Mouse (Mus musculus) liver, adult 2 months (tissue): ENCODE measurements at regions not wholly inside any gene's neighbourhood (a gene's known extent, or its start where the extent isn't known, plus 50 kb on each side); places are given as distances from the start of the nearest gene placed in this dataset.
"Not testable (repeated sequence)": the region's sequence is repeated elsewhere in the genome, so short reads cannot be mapped to it uniquely, and the experiment has no call there.

Experiments used
- DNase-seq: peaks from one replicate; pipeline ENCODE4 v3.0.0-alpha.2; 2011; ENCODE audit warnings: low read depth, low spot score; ENCODE audit errors: extremely low read depth
- H3K27ac ChIP-seq: fragments of 200-500 bp; replicated peaks from 2 replicates; pipeline ENCODE4 v1.5.1; 2012; ENCODE audit warnings: low read depth, mild to moderate bottlenecking, control low read depth, inconsistent platforms, low read length; ENCODE audit not compliant: insufficient read depth
- H3K27me3 ChIP-seq: fragments of 200-500 bp; 2 replicates; pipeline ENCODE4 v1.6.1; 2012; ENCODE audit warnings: mild to moderate bottlenecking, moderate library complexity, low read length, inconsistent platforms; ENCODE audit not compliant: control insufficient read depth, insufficient read depth
- H3K36me3 ChIP-seq: fragments of 200-500 bp; 2 replicates; pipeline ENCODE4 v1.6.1; 2012; ENCODE audit warnings: low read length, inconsistent platforms; ENCODE audit not compliant: control insufficient read depth, insufficient read depth
- H3K4me1 ChIP-seq: fragments of 200-500 bp; 2 replicates; pipeline ENCODE4 v1.6.1; 2011; ENCODE audit warnings: low read length; ENCODE audit not compliant: control insufficient read depth, insufficient read depth
- H3K4me3 ChIP-seq: fragments of 200-500 bp; 2 replicates; pipeline ENCODE4 v1.5.1; 2011; ENCODE audit warnings: low read depth, mild to moderate bottlenecking, control low read depth, low read length, moderate library complexity; ENCODE audit not compliant: insufficient read depth
- H3K79me2 ChIP-seq: fragments of 200-500 bp; 2 replicates; pipeline ENCODE4 v1.6.1; 2012; ENCODE audit warnings: inconsistent platforms, mild to moderate bottlenecking, low read length, moderate library complexity; ENCODE audit not compliant: control insufficient read depth, insufficient read depth
- H3K9ac ChIP-seq: fragments of 200-500 bp; 2 replicates; pipeline ENCODE4 v1.6.1; 2012; ENCODE audit warnings: low read depth, mild to moderate bottlenecking, control low read depth, inconsistent platforms, low read length
- CTCF ChIP-seq: fragments of 200-500 bp; IDR thresholded peaks from 2 replicates; pipeline ENCODE4 v1.5.1; 2011; ENCODE audit warnings: low read depth, low read length, control low read depth
- POLR2A ChIP-seq: fragments of 200-500 bp; IDR thresholded peaks from 2 replicates; pipeline ENCODE4 v1.6.1; 2011; ENCODE audit warnings: low read length, control low read depth; ENCODE audit not compliant: insufficient read depth; ENCODE audit errors: extremely low read depth
- WGBS: fragments of 180-500 bp; shearing (Covaris S2); methylation state at CpG from one replicate; pipeline ENCODE4 v1.1.7; 2018; 5-methylcytosine and 5-hydroxymethylcytosine counted together

- Histone ChIP-seq H3K79me2 (no peaks in the 10 kb centered on the region), H3K36me3 (no peaks in the 10 kb centered on the region), H3K4me1 (no peaks in the 10 kb centered on the region), H3K4me3 (no peak overlapping the region), H3K27ac (no peak overlapping the region), H3K9ac (no peak overlapping the region), H3K27me3 (no peaks in the 10 kb centered on the region)
- DNase-seq, result no peak
- TF ChIP-seq CTCF (no peak), POLR2A (no peak)
- 70% methylated on average over 2 of the region's 2 CpGs for WGBS
Measured at GRCm38 (mm10) chr14:88092967-88093366, 378.2 kb downstream of the Pcdh20 start.

- TF ChIP-seq POLR2A, result no peak
- no peaks in the 10 kb centered on the region for H3K4me1 ChIP-seq
- no peak overlapping the region for H3K4me3 ChIP-seq
- H3K79me2 ChIP-seq, result no peaks in the 10 kb centered on the region
- WGBS, result 81% methylated on average over 3 of the region's 3 CpGs
- no peak overlapping the region for H3K27ac ChIP-seq
- H3K9ac ChIP-seq, result no peak overlapping the region
- peak; percentile 31 for DNase-seq
- H3K27me3 ChIP-seq, result no peaks in the 10 kb centered on the region
- H3K36me3 ChIP-seq, result no peaks in the 10 kb centered on the region
Measured at GRCm38 (mm10) chr14:88084854-88085253, 386.3 kb downstream of the Pcdh20 start.

- TF ChIP-seq CTCF (no peak), POLR2A (no peak)
- Histone ChIP-seq H3K27me3 (no peaks in the 10 kb centered on the region), H3K4me1 (no peaks in the 10 kb centered on the region), H3K79me2 (no peaks in the 10 kb centered on the region), H3K9ac (no peak overlapping the region), H3K27ac (no peak overlapping the region), H3K4me3 (no peak overlapping the region), H3K36me3 (no peaks in the 10 kb centered on the region)
- no peak for DNase-seq
- 64% methylated on average over 5 of the region's 5 CpGs for WGBS
Measured at GRCm38 (mm10) chr14:88072880-88073468, 398.2 kb downstream of the Pcdh20 start.

- H3K27me3 ChIP-seq, H3K79me2 ChIP-seq, H3K9ac ChIP-seq, DNase-seq, H3K4me3 ChIP-seq, H3K4me1 ChIP-seq, H3K36me3 ChIP-seq, H3K27ac ChIP-seq: not testable (repeated sequence)
- 90% methylated on average over 3 of the region's 3 CpGs for WGBS
Measured at GRCm38 (mm10) chr14:88047586-88047985, 423.6 kb downstream of the Pcdh20 start.

GRCm38 (mm10) chr14:88013882-88014281 is 457.3 kb downstream of the Pcdh20 start:
- Histone ChIP-seq H3K27ac (no peak overlapping the region), H3K4me1 (no peaks in the 10 kb centered on the region), H3K36me3 (no peaks in the 10 kb centered on the region), H3K9ac (no peak overlapping the region), H3K4me3 (no peak overlapping the region), H3K27me3 (no peaks in the 10 kb centered on the region), H3K79me2 (no peaks in the 10 kb centered on the region)
- DNase-seq, result no peak
- 40% methylated on average over 2 of the region's 2 CpGs for WGBS
- no peak for TF ChIP-seq POLR2A
- no peak for TF ChIP-seq CTCF

GRCm38 (mm10) chr14:88013186-88013585 is 458.0 kb downstream of the Pcdh20 start:
- H3K79me2 ChIP-seq, result no peaks in the 10 kb centered on the region
- no peak for DNase-seq
- no peak for TF ChIP-seq POLR2A
- no peak for TF ChIP-seq CTCF
- no peak overlapping the region for H3K27ac ChIP-seq
- no peaks in the 10 kb centered on the region for H3K27me3 ChIP-seq
- no peak overlapping the region for H3K9ac ChIP-seq
- H3K4me3 ChIP-seq, result no peak overlapping the region
- WGBS, result 90% methylated on average over 3 of the region's 3 CpGs
- H3K4me1 ChIP-seq, result no peaks in the 10 kb centered on the region
- H3K36me3 ChIP-seq, result no peaks in the 10 kb centered on the region
